Mouse (Mus musculus) stomach, postnatal 0 days (tissue): ENCODE results near the gene Epb42. TPM values are rescaled to one million over a fixed set of nuclear protein-coding genes. Genes with fewer than 3 reads are reported as not detected.
"Not testable (repeated sequence)": the region's sequence is repeated elsewhere in the genome, so short reads cannot be mapped to it uniquely, and the experiment has no call there.

Experiments
- ATAC-seq: fragments of 200-750 bp; cut with Nextera tagmentation; 2 replicates; pipeline ENCODE4 v1.8.0; 2017; ENCODE audit not compliant: low FRiP score, low TSS enrichment
- DNase-seq: peaks from one replicate; pipeline ENCODE4 v3.0.0-alpha.2; 2016; ENCODE audit warnings: low spot score
- H3K27ac ChIP-seq: fragments of 300-500 bp; sonication (generic); replicated peaks from 2 replicates; pipeline ENCODE4 v1.5.1; 2014; ENCODE audit warnings: mild to moderate bottlenecking, control low read depth
- H3K27me3 ChIP-seq: fragments of 300-500 bp; sonication (generic); 2 replicates; pipeline ENCODE4 v1.6.1; 2014; ENCODE audit warnings: low read length; ENCODE audit not compliant: control insufficient read depth, insufficient read depth
- H3K36me3 ChIP-seq: fragments of 300-500 bp; sonication (generic); 2 replicates; pipeline ENCODE4 v1.6.1; 2014; ENCODE audit warnings: low read length, mixed read lengths; ENCODE audit not compliant: control insufficient read depth, insufficient read depth
- H3K4me1 ChIP-seq: fragments of 300-500 bp; sonication (generic); replicated peaks from 2 replicates; pipeline ENCODE4 v1.6.1; 2014; ENCODE audit warnings: antibody characterized with exemption; ENCODE audit not compliant: control insufficient read depth, insufficient read depth
- H3K4me2 ChIP-seq: fragments of 300-500 bp; sonication (generic); replicated peaks from 2 replicates; pipeline ENCODE4 v1.6.1; 2014; ENCODE audit warnings: low read depth, mild to moderate bottlenecking, control low read depth, moderate library complexity
- H3K4me3 ChIP-seq: fragments of 300-500 bp; sonication (generic); 2 replicates; pipeline ENCODE4 v1.5.1; 2014; ENCODE audit warnings: low read depth, low read length, control low read depth
- H3K9ac ChIP-seq: fragments of 300-500 bp; sonication (generic); 2 replicates; pipeline ENCODE4 v1.6.1; 2014; ENCODE audit warnings: mild to moderate bottlenecking, low read length, control low read depth, mixed read lengths
- H3K9me3 ChIP-seq: fragments of 300-500 bp; sonication (generic); 2 replicates; pipeline ENCODE4 v1.6.1; 2016; ENCODE audit warnings: low read length; ENCODE audit not compliant: control insufficient read depth
- CTCF ChIP-seq: IDR thresholded peaks from 2 replicates; pipeline ENCODE4 v1.5.1; 2016; ENCODE audit warnings: antibody characterized with exemption, low read depth, mild to moderate bottlenecking, moderate library complexity
- EP300 ChIP-seq: optimal IDR thresholded peaks from 2 replicates; pipeline ENCODE3; 2016; ENCODE audit warnings: antibody characterized with exemption
- WGBS: fragments of 180-500 bp; shearing (Covaris S2); extraction: QIAGEN DNeasy Blood & Tissue Kit; methylation state at CpG from one replicate; pipeline ENCODE4 v1.1.7; 2014; 5-methylcytosine and 5-hydroxymethylcytosine counted together
- polyA plus RNA-seq: library from polyadenylated mRNA; unstranded; fragments of >200 nt; fragmentation: Nextera tagmentation; extraction: Ambion mirVana; gene quantifications from 2 replicates; pipeline ENCODE4 v1.2.1, GENCODE M21; 2015

Gene Epb42
- polyA plus RNA-seq, 1 experiment from 2014 or later: 0.22 TPM

- Histone ChIP-seq H3K9ac (no peak overlapping the region), H3K4me2 (no peak overlapping the region), H3K4me3 (no peak overlapping the region), H3K27ac (no peak overlapping the region), H3K4me1 (no peaks in the 10 kb centered on the region), H3K9me3 (no peaks in the 10 kb centered on the region), H3K27me3 (no peaks in the 10 kb centered on the region), H3K36me3 (no peaks in the 10 kb centered on the region)
- no peak for DNase-seq
- no peak for TF ChIP-seq CTCF
- no peak for TF ChIP-seq EP300
- 72% methylated on average over 4 of the region's 4 CpGs for WGBS
- ATAC-seq: no peak
Measured at GRCm38 (mm10) chr2:121045653-121046052, 8.8 kb upstream of the Epb42 start.

- Histone ChIP-seq H3K27me3 (no peaks in the 10 kb centered on the region), H3K9ac (no peak overlapping the region), H3K9me3 (no peaks in the 10 kb centered on the region), H3K36me3 (no peaks in the 10 kb centered on the region), H3K27ac (no peak overlapping the region), H3K4me2 (no peak overlapping the region), H3K4me3 (no peak overlapping the region), H3K4me1 (no peaks in the 10 kb centered on the region)
- 34% methylated on average over 5 of the region's 5 CpGs for WGBS
- TF ChIP-seq EP300: no peak
- TF ChIP-seq CTCF: peak; percentile 84
- DNase-seq (no peak), ATAC-seq (no peak)
Measured at GRCm38 (mm10) chr2:121041098-121041497, 4.2 kb upstream of the Epb42 start.

- no peaks in the 10 kb centered on the region for H3K9me3 ChIP-seq
- H3K4me1 ChIP-seq: no peaks in the 10 kb centered on the region
- no peaks in the 10 kb centered on the region for H3K27me3 ChIP-seq
- no peak overlapping the region for H3K4me3 ChIP-seq
- ATAC-seq (no peak), DNase-seq (no peak)
- no peaks in the 10 kb centered on the region for H3K36me3 ChIP-seq
- 89% methylated on average over 1 of the region's 1 CpGs for WGBS
- TF ChIP-seq EP300 (no peak), CTCF (peak; percentile 26; the same call in 1 of the 2 replicates)
- no peak overlapping the region for H3K27ac ChIP-seq
- H3K4me2 ChIP-seq: no peak overlapping the region
- no peak overlapping the region for H3K9ac ChIP-seq
Measured at GRCm38 (mm10) chr2:121039382-121039781, 2.5 kb upstream of the Epb42 start.

GRCm38 (mm10) chr2:121038851-121039250, 2.0 kb upstream of the Epb42 start:
- not testable (repeated sequence) for H3K4me3 ChIP-seq, DNase-seq, H3K36me3 ChIP-seq, H3K9ac ChIP-seq, ATAC-seq, H3K4me1 ChIP-seq, H3K27me3 ChIP-seq, H3K4me2 ChIP-seq, H3K9me3 ChIP-seq, H3K27ac ChIP-seq
- WGBS: 95% methylated on average over 1 of the region's 1 CpGs

- DNase-seq (no peak), ATAC-seq (peak; percentile 79)
- no peaks in the 10 kb centered on the region for H3K36me3 ChIP-seq
- no peak overlapping the region for H3K27ac ChIP-seq
- H3K9ac ChIP-seq: no peak overlapping the region
- no peaks in the 10 kb centered on the region for H3K9me3 ChIP-seq
- H3K4me2 ChIP-seq: no peak overlapping the region
- WGBS: 50% methylated on average over 5 of the region's 5 CpGs
- H3K4me3 ChIP-seq: no peak overlapping the region
- H3K27me3 ChIP-seq: no peaks in the 10 kb centered on the region
- TF ChIP-seq EP300 (no peak), CTCF (no peak)
- H3K4me1 ChIP-seq: no peaks in the 10 kb centered on the region
Measured at GRCm38 (mm10) chr2:121022918-121023317, 14.0 kb downstream of the Epb42 start.

GRCm38 (mm10) chr2:121017151-121017550, 19.7 kb downstream of the Epb42 start:
- H3K4me1 ChIP-seq: no peaks in the 10 kb centered on the region
- no peak overlapping the region for H3K9ac ChIP-seq
- no peak overlapping the region for H3K4me3 ChIP-seq
- H3K4me2 ChIP-seq: no peak overlapping the region
- no peak for ATAC-seq
- WGBS: 95% methylated on average over 1 of the region's 1 CpGs
- TF ChIP-seq CTCF: no peak
- TF ChIP-seq EP300: no peak
- no peak overlapping the region for H3K27ac ChIP-seq
- no peaks in the 10 kb centered on the region for H3K9me3 ChIP-seq
- 0 out of 2 replicates have a peak, but pooled peaks cover 4% of the 10 kb centered on the region for H3K36me3 ChIP-seq
- H3K27me3 ChIP-seq: no peaks in the 10 kb centered on the region
- DNase-seq: no peak
